Mouse (Mus musculus) midbrain, embryonic 11.5 days (tissue): Measurements from ENCODE around the gene Ptpn23. TPM values are rescaled to one million over a fixed set of nuclear protein-coding genes. Genes with fewer than 3 reads are reported as not detected.
"Not testable (repeated sequence)": the region's sequence is repeated elsewhere in the genome, so short reads cannot be mapped to it uniquely, and the experiment has no call there.

Experiments used
- ATAC-seq: fragments of 200-750 bp; cut with Nextera tagmentation; 2 replicates; pipeline ENCODE4 v1.8.0; 2017; ENCODE audit warnings: moderate TSS enrichment, moderate library complexity; ENCODE audit not compliant: low FRiP score
- DNase-seq: peaks from one replicate; pipeline ENCODE4 v3.0.0; 2015; ENCODE audit warnings: low spot score; ENCODE audit errors: missing footprints
- H3K27ac ChIP-seq: fragments of 300-500 bp; sonication (generic); 2 replicates; pipeline ENCODE4 v1.5.1; 2014; ENCODE audit warnings: low read depth, low read length
- H3K27me3 ChIP-seq: fragments of 300-500 bp; sonication (generic); 2 replicates; pipeline ENCODE4 v1.6.1; 2014; ENCODE audit warnings: mild to moderate bottlenecking, low read length, moderate library complexity, mixed read lengths; ENCODE audit not compliant: control insufficient read depth, insufficient read depth
- H3K36me3 ChIP-seq: fragments of 300-500 bp; sonication (generic); 2 replicates; pipeline ENCODE4 v1.6.1; 2014; ENCODE audit warnings: mild to moderate bottlenecking, low read length, moderate library complexity, mixed read lengths; ENCODE audit not compliant: control insufficient read depth, insufficient read depth
- H3K4me1 ChIP-seq: fragments of 300-500 bp; sonication (generic); 2 replicates; pipeline ENCODE4 v1.6.1; 2014; ENCODE audit warnings: low read length; ENCODE audit not compliant: control insufficient read depth, insufficient read depth
- H3K4me2 ChIP-seq: fragments of 300-500 bp; sonication (generic); 2 replicates; pipeline ENCODE4 v1.6.1; 2014; ENCODE audit warnings: mild to moderate bottlenecking, moderate library complexity
- H3K4me3 ChIP-seq: fragments of 300-500 bp; sonication (generic); 2 replicates; pipeline ENCODE4 v1.5.1; 2014; ENCODE audit warnings: low read depth, low read length
- H3K9ac ChIP-seq: fragments of 300-500 bp; sonication (generic); 2 replicates; pipeline ENCODE4 v1.6.1; 2014; ENCODE audit warnings: low read length
- H3K9me3 ChIP-seq: fragments of 300-500 bp; sonication (generic); 2 replicates; pipeline ENCODE4 v1.6.1; 2016; ENCODE audit warnings: low read length; ENCODE audit not compliant: control insufficient read depth
- WGBS: fragments of 180-500 bp; shearing (Covaris S2); extraction: QIAGEN DNeasy Blood & Tissue Kit; methylation state at CpG from one replicate; pipeline ENCODE4 v1.1.7; 2014; 5-methylcytosine and 5-hydroxymethylcytosine counted together
- polyA plus RNA-seq: library from polyadenylated mRNA; unstranded; fragments of >200 nt; fragmentation: Nextera tagmentation; extraction: Ambion mirVana; gene quantifications from 2 replicates; pipeline ENCODE4 v1.2.1, GENCODE M21; 2014

The Ptpn23 gene
- polyA plus RNA-seq, 1 experiment from 2014 or later: 13.8 TPM

DNA sequence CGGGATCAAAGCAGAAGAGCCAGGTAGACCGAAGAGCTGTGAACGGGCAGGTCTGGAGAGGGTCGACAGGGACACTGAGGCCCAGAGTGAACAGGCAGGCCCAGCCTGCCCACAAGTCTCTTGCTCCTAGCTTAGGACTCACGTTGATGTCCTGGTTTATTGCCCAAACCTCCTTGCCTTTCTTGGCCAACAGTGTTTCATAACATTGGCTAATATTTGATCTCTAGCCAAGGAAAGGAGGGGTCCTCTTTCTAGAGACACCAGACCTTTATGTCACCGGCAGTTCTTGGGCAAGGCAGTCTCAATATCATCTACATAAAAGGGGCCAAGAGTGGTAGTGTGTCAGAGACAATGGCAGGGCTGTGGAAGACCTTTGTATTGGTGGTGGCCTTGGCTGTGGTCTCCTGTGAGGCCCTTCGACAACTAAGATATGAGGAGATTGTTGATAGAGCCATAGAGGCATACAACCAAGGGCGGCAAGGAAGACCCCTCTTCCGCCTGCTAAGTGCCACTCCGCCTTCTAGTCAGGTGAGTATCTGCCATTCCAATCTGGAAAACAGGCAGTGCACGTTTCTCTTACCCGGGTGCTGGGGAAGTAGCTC lies 11.6 kb upstream of the Ptpn23 start, which contains the start of gene Ngp:
Gene Ngp (plus strand): TSS at position 237 of the 602 bp plus-strand sequence.
- no peaks in the 10 kb centered on the region for H3K36me3 ChIP-seq
- ATAC-seq (no peak), DNase-seq (no peak)
- no peak within 1 kb of the TSS for H3K27ac ChIP-seq
- no peak within 1 kb of the TSS for H3K4me3 ChIP-seq
- 89% methylated on average over 12 of the region's 12 CpGs for WGBS
- H3K27me3 ChIP-seq: no peaks in the 10 kb centered on the region
- H3K9me3 ChIP-seq: no peaks in the 10 kb centered on the region
- H3K4me1 ChIP-seq: no peaks in the 10 kb centered on the region
- H3K4me2 ChIP-seq: no peak within 1 kb of the TSS
- no peak within 1 kb of the TSS for H3K9ac ChIP-seq

DNA sequence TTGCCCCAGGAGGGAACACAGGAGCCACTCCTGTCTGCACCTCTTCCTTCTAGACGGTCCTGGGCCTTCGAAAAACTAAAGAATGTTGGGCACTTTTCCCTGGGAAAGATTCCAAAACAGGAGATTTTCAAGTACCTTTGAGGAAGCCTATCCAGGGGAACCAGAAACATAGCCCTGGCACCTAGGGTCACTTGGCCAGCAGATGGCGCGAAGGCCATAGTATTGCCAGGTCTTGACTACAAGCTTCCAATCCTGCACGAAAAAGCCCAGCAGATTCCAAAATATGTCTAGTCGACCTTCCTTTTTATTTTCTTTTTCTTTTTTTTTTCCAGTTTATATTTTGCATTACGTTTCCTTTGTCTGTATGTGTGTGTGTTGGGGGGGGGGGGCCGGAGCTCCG lies 5.8 kb upstream of the Ptpn23 start:
- Histone ChIP-seq H3K9ac (no peak overlapping the region), H3K36me3 (no peaks in the 10 kb centered on the region), H3K4me2 (no peak overlapping the region), H3K4me3 (no peak overlapping the region), H3K27ac (no peak overlapping the region), H3K4me1 (peaks cover 2% of the 10 kb centered on the region; the same call in 1 of the 2 replicates), H3K9me3 (no peaks in the 10 kb centered on the region), H3K27me3 (no peaks in the 10 kb centered on the region)
- ATAC-seq (no peak), DNase-seq (no peak)
- WGBS: 59% methylated on average over 9 of the region's 9 CpGs

DNA sequence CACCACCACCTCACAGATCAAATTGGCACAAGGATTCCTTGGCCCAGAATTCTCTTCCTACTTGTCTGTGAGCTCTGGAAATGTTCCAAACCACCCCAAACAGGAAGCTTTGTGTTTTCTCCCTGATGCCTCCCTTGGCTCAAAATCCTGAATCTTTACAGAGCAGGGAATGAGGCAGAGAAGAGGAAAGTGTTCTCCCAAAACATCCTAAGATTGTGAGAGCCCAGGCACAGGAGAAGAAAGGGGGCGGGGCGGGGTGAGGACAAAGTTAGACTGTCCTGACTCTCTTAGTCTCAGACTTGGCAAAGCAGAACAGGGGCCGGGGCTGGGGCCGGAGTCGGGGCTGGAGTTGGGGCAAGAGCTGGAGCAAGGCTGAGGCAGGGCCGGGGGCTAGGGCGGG lies 4.9 kb upstream of the Ptpn23 start:
- ATAC-seq (no peak), DNase-seq (no peak)
- no peak overlapping the region for H3K9ac ChIP-seq
- WGBS: 74% methylated on average over 7 of the region's 7 CpGs
- no peak overlapping the region for H3K4me2 ChIP-seq
- no peak overlapping the region for H3K4me3 ChIP-seq
- peaks cover 4% of the 10 kb centered on the region; the same call in 1 of the 2 replicates for H3K4me1 ChIP-seq
- H3K27me3 ChIP-seq: no peaks in the 10 kb centered on the region
- no peaks in the 10 kb centered on the region for H3K9me3 ChIP-seq
- no peak overlapping the region for H3K27ac ChIP-seq
- H3K36me3 ChIP-seq: no peaks in the 10 kb centered on the region

DNA sequence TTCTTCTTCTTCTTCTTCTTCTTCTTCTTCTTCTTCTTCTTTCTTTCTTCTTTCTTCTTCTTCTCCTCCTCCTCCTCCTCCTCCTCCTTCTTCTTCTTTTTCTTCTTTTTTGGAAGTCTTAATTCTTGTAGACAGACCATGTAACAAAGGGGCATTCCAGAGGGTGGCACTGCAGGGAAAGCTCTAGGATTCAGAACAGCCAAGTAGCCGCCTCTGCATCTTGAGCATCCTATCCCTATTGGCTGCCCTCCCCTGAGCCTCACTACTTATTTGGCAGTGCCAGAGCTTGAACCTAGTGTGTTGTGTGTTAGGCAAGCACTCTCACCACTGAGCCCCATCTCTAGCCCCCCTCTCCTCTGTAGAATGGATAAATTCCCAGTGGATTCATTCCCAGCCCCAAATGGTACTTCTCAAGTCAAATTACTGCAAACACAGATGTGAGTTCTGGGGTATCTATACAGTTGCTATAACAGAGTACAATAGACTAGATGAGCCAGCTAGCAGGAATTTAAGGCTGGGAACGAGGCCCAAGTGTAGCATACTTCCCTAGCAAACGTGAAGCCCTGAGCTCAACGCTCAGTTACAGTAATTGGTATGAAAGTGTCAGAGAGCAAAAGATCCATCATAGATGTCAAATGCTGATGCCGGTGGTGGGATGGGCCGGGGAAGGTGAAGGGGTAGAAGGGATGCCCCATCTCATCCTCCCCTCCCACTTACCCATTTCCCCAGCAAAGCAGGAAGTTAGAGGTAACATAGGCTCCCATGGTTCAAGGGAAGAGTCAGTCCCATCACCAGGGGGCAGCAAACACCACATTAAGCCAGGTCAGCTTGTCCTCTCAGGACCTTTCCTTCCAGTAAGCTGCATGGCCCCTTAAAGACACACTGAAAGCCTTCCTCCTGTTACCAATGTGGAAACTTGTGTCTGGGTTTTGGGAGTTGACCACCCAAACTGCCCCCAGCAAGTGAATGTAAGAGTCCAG lies 3.2 kb upstream of the Ptpn23 start:
- Histone ChIP-seq H3K27ac (no peak overlapping the region), H3K27me3 (no peaks in the 10 kb centered on the region), H3K4me1 (peaks cover 12% of the 10 kb centered on the region), H3K4me3 (no peak overlapping the region), H3K36me3 (no peaks in the 10 kb centered on the region), H3K9ac (no peak overlapping the region), H3K4me2 (no peak overlapping the region), H3K9me3 (no peaks in the 10 kb centered on the region)
- DNase-seq (peak; percentile 97), ATAC-seq (no peak)
- WGBS: 41% methylated on average over 6 of the region's 6 CpGs

DNA sequence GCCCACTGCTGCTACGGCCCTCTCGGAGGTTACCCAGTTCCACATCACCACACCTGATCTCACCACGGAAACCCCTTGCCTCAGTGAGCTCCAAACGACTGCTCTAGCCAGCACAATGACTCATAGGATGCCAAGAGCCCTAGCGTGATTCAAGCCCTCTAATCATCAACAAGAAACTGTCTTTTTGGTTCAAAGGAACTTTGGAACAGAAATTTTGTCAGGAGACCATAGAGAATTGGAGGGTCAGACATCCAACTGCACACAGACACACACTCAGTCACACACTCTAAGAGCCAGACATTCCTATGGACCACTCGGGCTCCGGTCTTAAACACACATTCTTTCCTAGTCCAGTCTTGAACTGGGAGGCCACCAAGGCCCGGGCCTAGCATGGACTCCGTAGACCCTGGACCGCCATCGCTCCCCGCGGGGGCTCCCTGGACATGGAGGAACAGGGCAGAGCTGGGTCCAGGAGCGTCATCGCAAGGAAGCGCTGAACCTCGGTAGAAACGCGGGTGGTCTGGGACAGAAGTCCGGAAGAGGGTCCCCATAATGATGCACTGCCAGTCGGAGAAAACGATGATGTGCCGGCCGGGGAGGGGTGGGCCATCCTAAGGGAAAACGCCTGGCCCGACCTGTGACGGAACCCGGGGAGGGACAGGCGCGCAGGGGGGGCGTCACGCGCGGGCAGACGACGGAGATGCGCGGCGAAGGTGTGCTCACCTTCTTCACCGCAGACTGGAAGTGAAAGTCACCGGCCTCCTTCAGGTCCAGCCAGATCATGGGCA lies 508 bp downstream of the Ptpn23 start:
- Histone ChIP-seq H3K4me2 (peak overlapping the region; percentile 63), H3K27me3 (no peaks in the 10 kb centered on the region), H3K36me3 (no peaks in the 10 kb centered on the region), H3K27ac (peak overlapping the region; percentile 25; the same call in 1 of the 2 replicates), H3K4me3 (peak overlapping the region; percentile 94), H3K9ac (peak overlapping the region; percentile 88), H3K4me1 (peaks cover 12% of the 10 kb centered on the region), H3K9me3 (no peaks in the 10 kb centered on the region)
- peak; percentile 87 for DNase-seq
- peak; percentile 65 for ATAC-seq
- under 1% methylated on average over 41 of the region's 41 CpGs for WGBS

DNA sequence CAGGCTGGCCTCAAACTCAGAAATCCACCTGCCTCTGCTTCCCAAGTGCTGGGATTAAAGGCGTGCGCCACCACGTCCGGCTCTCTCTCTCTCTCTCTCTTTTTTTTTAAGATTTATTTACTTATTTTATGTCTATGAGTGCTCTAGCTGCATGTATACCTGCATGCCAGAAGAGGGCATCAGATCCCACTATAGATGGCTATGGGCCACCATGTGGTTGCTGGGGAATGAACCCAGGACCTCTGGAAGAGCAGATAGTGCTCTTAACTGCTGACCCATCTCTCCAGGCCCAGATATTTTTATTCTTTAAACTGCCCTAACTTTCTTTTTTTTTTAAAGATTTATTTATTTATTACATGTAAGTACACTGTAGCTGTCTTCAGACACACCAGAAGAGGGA lies 4.8 kb downstream of the Ptpn23 start:
- not testable (repeated sequence) for DNase-seq, H3K4me3 ChIP-seq, H3K9me3 ChIP-seq, H3K36me3 ChIP-seq, H3K9ac ChIP-seq, H3K27ac ChIP-seq, ATAC-seq, H3K27me3 ChIP-seq, H3K4me1 ChIP-seq, H3K4me2 ChIP-seq
- 90% methylated on average over 4 of the region's 4 CpGs for WGBS

GRCm38 (mm10) chr9:110402731-110403130 lies 5.3 kb downstream of the Ptpn23 start:
- no peak for ATAC-seq
- 97% methylated on average over 2 of the region's 2 CpGs for WGBS

GRCm38 (mm10) chr9:110400650-110401049 lies 7.4 kb downstream of the Ptpn23 start:
- WGBS: 86% methylated on average over 5 of the region's 5 CpGs
- ATAC-seq (no peak), DNase-seq (no peak)
- no peaks in the 10 kb centered on the region for H3K9me3 ChIP-seq
- no peak overlapping the region for H3K27ac ChIP-seq
- H3K4me1 ChIP-seq: no peaks in the 10 kb centered on the region
- no peak overlapping the region for H3K9ac ChIP-seq
- H3K36me3 ChIP-seq: peaks cover 3% of the 10 kb centered on the region; the same call in 1 of the 2 replicates
- H3K4me3 ChIP-seq: no peak overlapping the region
- H3K4me2 ChIP-seq: no peak overlapping the region
- no peaks in the 10 kb centered on the region for H3K27me3 ChIP-seq

More at GRCm38 (mm10) chr9:110402731-110403130, 5.3 kb downstream of the Ptpn23 start:
- Histone ChIP-seq H3K4me3 (no peak overlapping the region), H3K9ac (no peak overlapping the region), H3K36me3 (no peaks in the 10 kb centered on the region), H3K9me3 (no peaks in the 10 kb centered on the region), H3K4me1 (peaks cover 8% of the 10 kb centered on the region), H3K27me3 (no peaks in the 10 kb centered on the region), H3K4me2 (no peak overlapping the region), H3K27ac (no peak overlapping the region)
- DNase-seq: no peak
